Mouse (Mus musculus) adrenal gland (tissue): ENCODE results near the gene 4930524B15Rik.
"Not testable (repeated sequence)": the region's sequence is repeated elsewhere in the genome, so short reads cannot be mapped to it uniquely, and the experiment has no call there.

Experiments
- intact Hi-C: fragments of 180-260 bp; cut with DNase I; formaldehyde crosslinking; loops from one replicate; pipeline ENCODE4 v1.15.1; 2025

4930524B15Rik gene

DNA sequence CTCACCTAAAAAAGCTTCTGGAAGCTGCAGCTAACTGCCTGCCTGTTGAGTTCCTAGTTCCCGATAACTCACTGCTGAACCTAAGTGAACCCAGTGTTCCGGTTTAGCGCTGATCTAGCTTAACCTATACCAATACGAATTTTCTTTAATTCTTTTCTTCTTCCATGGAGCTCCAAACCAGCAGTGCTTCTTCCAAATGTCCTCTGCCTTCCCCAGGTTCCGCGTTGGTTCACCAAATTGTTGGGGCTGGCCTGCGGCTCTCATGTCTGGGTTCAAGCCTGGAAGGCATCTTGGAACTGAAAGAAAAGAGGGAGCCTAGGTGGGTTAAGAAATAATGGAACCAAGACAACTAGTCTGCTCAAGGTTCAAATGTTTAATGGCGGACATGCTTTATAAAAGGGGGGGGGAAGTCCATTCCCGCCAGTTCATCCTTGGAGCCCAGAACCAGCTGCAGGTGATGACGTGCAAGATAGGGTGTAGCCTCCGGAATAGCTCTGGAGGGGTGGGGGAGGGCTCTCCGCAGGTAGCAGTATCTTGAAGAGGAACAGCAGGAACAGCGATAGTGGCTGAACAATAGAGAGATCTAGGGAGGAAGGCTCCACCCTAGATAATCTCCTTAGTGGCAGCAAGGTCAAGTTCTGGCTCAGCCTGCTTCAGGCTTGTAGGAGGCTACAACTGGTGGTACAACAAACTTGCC is 17.0 kb downstream of the 4930524B15Rik start:
- intact Hi-C loops: not testable (repeated sequence)

DNA sequence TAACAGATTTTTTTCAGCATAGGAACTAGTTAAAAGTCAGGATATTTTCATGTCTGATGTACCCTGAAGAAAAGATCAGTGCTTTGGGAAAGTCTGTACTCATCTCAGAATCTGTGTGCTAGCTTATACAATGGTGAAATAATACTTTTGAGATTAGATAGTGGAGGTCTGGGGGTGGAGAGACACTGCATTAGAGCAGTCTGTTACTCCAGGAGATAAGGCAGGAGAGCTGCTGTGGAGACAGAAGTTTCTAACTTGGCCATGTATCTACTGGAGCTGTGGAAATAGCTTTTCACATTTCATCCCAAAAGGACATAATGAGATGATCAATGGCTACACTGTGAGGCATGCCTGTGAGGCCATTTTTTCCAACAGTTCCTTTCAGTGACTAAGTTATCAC is 17.9 kb downstream of the 4930524B15Rik start:
- intact Hi-C loops: no loop called here

DNA sequence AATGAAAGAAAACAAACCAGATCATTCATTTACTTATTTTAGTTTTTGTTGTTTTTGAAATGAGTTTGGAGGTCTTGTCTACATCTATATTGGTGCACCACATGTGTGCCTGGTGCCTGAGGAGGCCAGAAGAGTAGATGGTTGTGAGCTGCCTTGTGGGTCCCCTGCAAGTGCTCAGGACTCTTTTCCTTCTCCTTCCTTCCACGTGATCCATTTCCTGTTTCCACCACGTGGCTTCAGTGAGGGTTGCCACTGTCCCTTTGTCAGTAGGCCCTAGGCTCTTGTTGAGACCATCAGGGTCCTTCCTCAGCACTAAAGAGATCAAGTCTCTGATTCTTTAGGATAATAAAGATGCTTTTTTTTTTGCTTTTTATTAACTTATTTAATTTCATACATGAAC is 19.4 kb downstream of the 4930524B15Rik start:
- intact Hi-C loops: no loop called here

DNA sequence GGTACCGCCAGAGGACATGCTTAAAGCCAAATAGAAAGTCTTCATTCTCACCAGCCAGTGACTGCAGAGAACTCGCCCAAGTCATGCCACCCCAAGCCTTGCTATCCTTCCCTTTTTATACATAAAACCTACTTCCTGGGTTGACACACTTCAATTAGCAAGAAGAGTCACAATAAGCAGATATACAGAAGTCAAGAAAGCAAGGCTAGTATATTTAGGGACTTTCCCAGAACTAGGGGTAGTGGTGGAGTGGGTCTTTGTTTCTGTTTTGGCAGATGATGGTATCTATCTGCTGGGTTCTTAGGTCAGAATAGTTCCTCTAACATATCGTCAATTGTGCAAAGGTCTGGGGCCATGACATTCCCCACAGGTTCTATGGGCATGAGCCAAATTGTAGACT is 27.1 kb downstream of the 4930524B15Rik start:
- intact Hi-C loops: no loop called here

DNA sequence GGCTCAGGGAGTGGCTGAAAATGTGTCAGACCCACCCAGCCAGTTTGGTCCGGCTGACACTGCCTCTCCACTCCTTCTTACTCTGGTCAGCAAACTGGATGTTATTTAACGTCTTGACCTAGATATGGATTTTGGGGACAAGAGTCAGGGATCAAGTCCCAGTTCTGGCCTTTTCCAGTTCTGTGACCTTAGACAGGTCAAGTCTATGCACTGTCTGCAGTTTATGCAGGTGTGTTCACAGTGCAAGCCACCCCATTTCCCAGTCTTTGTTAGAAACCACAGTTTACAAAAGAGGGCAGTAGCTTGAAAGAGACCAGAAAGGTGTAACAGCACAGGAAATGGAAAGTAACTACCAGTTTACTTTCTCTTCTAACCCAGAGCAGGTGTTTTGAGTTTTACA is 34.3 kb downstream of the 4930524B15Rik start:
- intact Hi-C loops: loop anchor here (5.0 to 10.0 kb wide), 2 partner anchors 135 to 163 kb away; no protein-coding TSS in a partner anchor

DNA sequence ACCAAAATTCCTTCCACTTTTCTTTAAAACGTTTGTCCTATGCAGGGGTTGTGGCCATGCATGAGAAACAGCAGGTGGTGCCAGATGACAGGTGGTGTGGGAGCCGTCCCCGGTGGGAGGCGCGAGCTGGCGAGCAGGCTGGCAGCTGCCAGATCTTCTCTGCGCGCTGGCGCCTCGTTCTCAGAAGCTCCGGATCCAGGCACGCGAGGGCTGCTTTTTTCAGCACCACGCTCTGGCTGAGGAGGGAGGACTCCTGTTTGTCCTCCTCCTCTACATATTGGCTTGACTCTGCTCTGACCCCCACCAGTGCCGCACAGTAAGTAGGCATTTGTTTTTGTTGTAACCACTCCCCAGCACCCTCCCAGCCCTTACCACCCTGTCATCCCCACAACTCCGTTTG is 34.9 kb downstream of the 4930524B15Rik start, which contains the start of gene Nsg2:
TSS of gene Nsg2 (plus strand) at position 183 of the 400 bp plus-strand sequence.
- intact Hi-C loops: loop anchor here (5.0 to 10.0 kb wide), 2 partner anchors 135 to 162 kb away; no protein-coding TSS in a partner anchor

DNA sequence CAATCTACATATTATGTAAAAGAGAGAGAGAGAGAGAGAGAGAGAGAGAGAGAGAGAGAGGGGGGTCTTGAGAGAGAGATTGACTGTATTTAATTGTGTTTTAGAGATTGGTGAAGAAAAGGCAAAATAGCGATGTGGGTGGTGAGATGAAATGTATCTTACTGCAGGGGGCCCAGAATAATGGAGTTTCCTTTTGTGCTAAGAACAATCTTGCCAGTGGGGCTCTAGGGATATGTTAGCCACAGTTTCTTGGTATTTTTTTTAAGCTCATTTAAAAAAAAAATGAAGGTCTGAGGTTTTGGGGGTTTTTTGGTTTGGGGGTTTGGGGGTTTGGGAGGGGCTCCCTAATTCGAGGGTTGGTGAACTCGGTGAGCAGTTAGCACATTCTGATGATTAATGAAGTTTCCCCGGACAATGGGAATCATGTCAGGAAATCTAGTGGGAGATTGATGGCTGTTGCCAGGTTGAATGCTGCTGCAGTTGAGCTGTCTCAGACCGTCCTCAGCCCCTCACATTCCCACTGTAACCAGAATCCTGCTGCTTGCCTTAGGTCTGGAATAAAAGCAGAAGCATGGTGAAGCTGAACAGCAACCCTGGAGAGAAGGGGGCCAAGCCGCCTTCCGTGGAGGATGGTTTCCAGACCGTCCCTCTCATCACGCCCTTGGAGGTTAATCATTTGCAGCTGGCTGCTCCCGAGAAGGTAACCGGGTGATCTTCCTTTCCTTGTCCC is 36.0 kb downstream of the 4930524B15Rik start:
- intact Hi-C loops: loop anchor here (5.0 to 10.0 kb wide), 2 partner anchors 133 to 161 kb away; no protein-coding TSS in a partner anchor

DNA sequence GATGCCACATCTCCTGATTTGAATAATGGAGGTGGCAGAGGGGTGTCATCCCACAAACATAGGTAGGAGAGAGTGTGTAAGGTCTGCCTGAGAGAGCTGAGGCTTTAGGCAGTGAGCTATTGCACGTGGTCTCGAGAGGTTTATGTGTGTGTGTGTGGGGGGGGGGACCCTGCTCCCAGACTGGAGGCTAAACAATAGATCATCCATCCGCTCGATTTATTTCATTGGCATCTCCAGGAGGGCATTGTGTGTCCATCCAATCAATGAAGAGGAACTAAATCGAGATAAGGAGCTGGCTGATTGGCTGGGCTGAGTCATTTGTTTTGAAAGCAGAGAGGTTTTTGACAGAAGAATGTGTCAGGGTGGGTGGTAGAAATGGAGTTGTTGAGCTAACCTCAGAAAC is 37.3 kb downstream of the 4930524B15Rik start:
- intact Hi-C loops: loop anchor here (5.0 to 10.0 kb wide), 2 partner anchors 132 to 160 kb away; no protein-coding TSS in a partner anchor

DNA sequence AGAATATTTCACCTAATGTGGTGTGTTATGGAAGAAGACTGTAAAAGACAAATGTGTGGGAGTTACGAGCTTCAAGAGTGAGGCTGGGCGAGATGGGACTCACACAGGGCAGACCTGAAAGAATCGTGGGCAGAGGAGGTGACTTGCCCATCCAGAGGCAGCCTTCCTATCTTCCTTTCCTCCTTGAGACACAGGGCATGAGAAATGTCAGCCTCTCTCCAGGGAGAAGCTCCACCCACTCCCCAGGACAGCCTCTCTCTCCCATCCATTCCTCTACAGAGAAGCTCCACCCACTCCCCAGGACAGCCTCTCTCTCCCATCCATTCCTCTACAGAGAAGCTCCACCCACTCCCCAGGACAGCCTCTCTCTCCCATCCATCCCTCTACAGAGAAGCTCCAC is 42.7 kb downstream of the 4930524B15Rik start:
- intact Hi-C loops: loop anchor here (10.0 kb wide), 1 partner anchor 127 kb away; no protein-coding TSS in a partner anchor

DNA sequence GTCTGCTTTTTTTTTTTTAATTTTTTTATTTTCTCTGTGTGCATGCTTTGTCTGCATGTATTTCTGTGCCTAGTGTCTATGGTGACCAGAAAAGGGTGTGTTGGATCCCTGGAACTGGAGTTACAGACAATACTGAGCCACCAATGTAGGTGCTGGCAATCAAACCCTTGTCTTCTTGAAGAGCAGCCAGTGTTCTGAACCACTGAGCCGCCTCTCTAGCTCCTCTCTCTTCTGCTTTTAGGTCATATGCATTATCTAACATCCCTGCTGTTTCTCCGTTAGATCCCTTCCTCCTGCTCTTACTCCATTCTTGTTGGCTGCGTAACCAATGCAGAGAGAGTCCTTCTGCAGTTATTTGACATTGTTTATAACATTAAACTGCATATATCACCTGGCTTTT is 43.5 kb downstream of the 4930524B15Rik start:
- intact Hi-C loops: loop anchor here (10.0 kb wide), 1 partner anchor 126 kb away; no protein-coding TSS in a partner anchor

DNA sequence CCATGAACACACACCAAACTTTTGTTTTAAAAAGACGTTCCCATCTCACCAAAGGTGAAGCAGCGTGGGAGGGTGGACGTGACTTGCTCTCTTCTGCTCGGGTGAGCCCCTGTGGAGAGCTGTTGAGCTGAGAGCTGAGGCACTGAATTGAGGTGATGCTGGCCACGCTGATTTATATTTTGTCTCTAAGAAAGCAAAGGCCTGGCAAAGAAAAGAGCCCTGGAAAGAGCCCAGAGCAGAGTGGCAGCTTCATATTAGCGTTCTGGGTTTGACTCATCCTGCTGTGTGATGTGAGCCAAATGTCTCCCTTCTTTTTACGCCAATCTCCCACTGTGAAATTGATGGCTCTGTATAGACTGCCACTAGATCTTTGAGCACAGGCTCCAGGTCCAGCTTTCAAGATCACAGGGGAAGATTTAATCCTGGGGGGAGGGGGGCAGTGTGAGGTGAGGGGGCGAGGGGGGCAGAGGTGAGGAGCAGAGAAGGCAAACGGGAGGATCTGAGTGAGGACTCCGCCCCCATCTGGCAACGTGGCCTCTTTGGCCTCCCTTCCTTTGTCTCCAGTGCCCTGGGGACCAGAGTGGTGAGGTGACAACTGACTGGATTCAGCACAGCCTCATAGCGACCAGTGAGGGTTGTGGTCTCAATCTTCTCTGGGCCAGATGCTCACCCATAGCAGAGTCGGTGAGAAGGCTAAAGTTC is 44.7 kb downstream of the 4930524B15Rik start:
- intact Hi-C loops: loop anchor here (10.0 kb wide), 1 partner anchor 125 kb away; no protein-coding TSS in a partner anchor

DNA sequence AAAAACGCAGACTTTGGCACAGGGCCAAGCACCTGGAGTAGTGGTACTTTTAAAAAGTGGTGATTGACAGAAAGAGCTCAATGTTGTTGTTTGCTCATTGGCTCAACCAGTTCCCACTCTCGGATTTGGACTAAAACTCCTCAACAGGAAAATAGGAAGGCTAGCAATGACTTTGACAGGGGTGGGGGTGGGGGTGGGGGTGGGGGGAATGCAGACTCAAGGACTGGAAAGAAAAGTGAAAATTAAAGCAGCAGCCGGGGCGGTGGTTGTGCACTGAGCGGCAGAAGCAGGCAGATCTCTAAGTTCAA is 45.2 kb downstream of the 4930524B15Rik start:
- intact Hi-C loops: no loop called here

DNA sequence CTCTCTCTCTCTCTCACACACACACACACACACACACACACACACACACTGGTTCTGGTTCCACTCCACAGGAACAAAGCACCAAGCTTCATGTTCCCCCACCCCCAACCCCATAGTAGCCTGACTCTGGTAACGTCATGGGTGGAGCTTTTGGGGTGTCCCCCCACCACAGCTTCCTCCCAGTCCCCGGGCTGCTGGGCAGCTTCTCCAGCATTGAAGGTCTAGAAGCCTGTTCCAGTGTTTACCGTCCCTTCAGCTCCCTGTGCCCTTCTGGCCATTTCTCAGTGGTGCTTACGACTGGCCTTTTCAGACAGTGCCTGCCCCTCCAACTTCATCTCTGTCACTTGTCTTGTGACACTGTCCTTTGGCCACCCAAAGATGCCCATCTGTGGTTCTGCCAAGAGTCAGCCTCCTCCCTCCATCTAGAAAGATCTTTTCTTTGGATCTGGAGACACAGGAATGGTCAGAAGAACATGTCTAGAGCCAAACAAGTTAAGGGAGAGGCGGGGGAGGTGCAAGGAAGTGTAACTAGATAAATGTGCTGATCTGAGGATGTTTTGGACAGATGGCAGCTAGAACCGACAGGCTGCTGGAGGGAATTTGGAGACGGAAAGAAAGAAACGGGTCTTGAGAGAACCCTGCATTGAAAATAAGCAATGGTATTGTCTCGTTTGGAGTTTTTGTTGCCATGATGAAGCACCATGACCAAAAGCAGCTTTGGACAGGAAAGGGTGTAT is 46.6 kb downstream of the 4930524B15Rik start:
- intact Hi-C loops: no loop called here

DNA sequence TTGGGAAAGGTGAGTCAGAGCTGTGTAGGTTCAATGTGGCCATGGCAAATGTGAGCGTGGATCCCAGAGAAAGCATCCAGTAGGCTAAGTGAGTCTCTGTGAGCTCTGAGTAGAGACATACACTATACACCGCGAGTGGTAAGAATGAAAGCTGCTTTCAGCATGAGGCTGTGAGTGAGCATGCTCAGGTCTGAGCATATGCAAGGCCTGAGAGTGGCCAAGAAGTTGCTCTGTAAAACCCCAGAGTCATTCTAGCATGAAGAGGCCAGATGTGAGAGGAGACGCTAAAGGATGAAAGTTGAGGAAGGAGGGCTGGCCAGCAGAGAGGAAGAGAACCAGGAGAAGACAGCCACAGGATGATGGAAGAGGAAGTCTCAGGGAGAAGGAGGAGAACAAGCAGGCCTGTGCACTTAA is 47.6 kb downstream of the 4930524B15Rik start:
- intact Hi-C loops: no loop called here

DNA sequence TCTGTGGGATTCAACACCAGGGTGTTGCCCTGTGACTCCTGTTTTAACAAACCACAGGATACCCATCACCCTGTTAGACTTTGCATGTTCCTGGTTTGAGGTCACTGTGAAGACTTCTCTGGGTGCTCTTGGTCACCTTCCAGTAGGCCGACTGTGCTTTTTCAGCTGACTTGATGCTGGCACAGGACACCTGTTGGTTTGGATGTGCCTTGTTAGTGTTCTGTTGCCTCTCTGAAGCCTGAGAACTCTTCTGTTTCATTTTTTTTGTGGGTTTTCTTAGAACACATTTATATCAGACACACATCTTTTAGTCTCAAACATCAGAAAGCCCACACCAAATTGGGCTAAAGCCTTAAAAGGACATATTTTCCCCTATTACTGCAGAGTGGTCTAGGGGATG is 48.2 kb downstream of the 4930524B15Rik start:
- intact Hi-C loops: no loop called here

DNA sequence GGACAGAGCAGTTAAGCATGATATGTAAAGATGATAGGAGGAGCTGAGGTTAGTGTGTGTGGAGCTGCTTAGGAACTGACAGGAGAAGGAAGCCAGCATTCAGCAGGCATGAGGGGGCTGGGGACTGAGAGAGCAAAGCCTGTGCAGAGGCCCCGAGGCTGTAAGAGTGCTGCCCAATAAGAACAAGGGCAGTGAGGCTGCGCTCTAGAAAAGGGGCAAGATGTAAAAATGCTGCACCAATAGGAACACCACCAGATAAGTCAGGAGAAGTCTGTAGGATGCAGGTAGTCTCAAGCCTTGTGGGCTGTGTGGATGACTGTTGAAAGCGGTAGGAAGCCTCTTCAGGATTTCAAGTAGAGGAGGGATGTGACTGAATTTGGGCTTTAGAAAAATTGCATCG is 52.8 kb downstream of the 4930524B15Rik start:
- intact Hi-C loops: no loop called here

DNA sequence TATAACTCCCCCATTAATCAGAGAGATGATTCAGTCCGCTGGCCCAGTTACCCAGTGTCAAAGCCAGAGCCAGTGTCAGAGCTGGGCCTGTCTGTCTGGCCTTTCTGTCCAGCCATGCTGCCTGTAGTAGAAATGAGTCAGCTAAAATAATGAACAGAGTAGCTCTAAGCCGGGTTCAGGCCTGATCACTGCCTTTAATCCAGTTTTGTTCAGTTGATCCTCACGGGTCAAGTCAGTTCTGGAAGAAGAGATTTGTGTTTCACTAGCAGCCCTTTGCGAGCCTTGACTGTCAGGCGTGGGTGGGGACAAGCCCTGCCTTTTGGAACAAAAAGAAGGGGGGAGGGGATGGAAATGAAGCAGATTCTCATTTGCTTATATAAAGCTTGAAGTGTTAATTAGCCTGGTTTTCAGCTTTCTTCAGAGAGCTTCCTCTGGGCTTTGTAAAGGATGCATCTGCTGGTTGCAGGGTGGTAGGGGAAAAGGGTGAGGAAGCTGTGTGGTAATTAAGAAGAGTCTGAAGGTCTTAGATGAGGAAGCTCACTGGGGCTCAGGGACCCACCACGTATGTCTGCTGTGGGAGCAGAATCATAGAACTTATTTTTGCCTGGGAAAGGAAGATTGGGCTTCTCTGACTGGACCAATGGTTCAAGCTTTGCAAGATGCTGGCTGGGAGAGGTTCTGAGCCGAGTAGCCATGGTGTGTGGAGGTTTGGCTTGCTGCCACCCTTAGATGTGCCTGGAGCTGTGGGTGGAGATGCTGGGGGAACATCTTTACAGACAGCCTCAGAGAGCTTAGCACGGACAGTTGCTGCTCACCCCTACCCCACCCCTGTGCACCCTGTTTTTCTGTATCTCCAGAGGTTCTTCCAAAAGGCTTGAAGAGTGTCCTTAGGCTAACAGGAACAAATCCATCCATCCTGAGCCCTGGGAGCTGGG is 54.9 kb downstream of the 4930524B15Rik start:
- intact Hi-C loops: no loop called here

DNA sequence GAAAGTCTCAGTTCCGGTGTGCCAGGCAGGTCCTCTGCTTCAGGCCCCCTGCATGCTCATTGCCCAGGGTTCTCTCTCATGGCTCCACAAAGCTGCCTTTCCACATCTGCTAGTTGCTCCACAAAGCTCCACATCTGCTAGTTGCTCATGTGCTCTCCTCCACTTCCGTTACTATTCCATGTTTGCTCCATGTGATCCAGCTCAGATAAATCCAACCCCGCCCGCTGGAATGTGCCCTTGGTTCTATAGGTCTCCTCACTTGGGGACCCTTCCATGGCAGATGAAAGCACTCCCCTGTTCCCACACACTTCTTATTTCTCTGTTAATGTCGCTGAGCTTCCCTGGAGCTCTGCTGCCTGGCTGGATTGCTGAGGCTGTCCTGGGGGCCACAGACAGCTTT is 61.2 kb downstream of the 4930524B15Rik start:
- intact Hi-C loops: no loop called here

DNA sequence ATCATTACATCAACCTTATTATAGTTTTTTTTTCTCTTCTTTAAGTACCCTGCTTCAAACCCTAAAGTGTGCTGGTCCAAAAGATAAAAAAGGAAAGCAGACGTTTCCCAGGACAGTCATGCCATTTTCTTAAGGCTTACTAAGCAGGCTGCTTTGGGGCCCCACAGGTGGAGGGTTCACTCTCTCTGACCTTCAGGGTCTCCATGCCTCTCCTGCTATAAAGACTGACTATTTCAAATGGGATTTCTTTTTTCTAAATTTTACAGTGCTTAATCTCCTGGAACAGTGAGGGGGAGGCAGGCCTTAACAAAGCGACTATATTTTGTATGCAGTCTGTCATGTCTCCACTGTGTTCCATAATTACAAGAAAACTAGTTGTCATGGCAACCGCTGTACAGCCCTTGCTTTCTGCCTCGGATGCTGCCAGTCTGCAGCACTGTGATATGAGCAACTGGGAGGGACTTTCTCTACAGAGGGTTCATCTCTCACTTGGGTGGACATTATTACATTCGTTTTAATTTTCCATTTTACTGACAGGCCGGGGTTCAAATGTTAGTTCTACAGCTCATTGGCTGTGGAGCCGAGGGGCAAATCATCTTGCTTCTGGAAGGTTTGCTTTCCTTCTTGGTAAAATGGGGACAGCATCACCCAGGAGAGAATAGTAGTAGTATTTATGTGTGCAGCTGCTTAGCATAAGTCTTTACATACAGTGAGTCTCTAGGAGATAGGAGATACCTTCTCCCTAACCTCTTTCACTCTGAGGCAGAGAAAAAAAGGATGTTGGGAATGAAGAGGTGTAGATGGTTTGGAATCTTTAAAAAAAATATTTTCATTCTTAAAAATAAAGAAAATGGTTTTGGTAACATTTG is 62.3 kb downstream of the 4930524B15Rik start:
- intact Hi-C loops: no loop called here
